Mouse (Mus musculus) ovary, postnatal 36 days (tissue): Measurements from ENCODE around the gene A930033H14Rik.

Experiments used
- DNase-seq: peaks from one replicate; pipeline ENCODE4 v3.0.0; 2022; ENCODE audit warnings: low spot score, mixed read lengths

Gene A930033H14Rik

GRCm38 (mm10) chr10:69237185-69237584, 24.3 kb upstream of the A930033H14Rik start:
- DNase-seq = no peak

DNA sequence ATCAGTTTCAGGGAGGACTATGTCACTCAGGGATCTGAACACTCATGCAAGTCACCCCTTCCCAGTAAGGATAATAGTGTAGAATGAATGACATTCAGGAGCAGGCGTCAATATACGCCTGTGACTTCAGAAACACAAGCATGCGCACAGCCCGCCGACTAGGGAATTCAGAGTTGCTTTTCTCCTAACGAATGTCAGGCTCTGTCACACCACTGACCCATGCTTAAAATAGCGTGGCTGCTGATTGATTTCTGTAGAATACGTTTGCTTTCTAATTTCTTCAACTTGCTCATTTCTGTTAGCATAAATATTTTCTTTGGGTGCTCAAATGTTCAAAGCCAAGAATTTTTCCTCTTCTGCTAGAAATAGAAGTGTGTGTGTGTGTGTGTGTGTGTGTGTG, 13.1 kb upstream of the A930033H14Rik start:
- DNase-seq = no peak

DNA sequence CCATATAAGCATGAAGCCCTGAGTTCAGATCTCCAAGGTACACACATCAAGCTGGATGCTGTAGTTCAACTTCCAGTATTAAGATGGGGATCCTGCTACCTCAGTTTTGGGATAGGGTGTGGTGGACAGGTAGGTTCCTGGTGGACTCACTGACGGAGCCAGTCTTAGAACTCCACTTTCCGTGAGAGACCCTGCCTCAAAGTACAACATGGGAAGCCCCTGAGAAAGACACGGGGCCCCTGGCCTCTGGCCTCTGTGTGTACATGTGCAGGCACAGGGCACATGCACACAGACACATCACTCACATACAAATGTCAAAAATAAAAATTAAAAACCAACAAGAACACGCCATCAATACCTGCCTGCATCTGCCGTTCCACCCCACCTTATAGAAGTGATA, 12.6 kb upstream of the A930033H14Rik start:
- DNase-seq = no peak

DNA sequence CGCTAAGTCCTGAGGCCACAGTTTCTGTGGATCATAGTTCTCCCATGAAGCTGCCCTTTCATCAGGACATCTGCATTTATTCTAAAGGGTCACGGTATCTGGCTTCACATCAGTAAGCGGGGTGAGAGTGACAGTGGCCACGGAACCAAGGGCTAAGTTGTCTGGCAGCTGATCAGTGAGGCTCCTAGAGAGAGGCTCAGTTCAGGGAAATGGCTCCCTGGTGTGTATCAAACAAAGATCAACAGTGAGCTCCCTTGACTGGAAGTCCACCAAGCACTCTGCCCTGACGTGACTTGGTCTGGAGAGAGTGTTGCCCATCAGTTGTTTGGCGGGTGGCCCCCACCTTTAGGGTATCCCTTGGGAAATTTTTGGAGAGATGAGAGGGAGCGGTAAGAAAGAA, 11.4 kb upstream of the A930033H14Rik start:
- DNase-seq = no peak

DNA sequence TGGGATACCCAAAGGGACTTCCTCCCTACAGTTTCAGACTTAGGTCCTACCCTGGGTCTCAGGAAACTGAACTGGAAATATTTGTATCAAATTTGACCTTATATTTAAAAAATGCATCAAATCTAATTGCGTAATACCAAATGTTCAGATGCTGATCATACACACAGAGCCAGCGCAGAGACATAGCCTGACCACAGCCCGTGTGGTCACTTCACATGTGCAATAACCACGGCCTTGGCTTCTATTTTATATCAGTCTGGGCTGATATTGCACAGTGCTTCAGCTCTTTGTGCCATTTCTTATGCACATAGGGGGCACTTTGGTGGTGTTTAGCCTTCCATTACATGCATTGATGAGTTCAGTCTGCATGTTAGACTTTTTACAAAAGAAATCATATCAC, 10.3 kb upstream of the A930033H14Rik start:
- DNase-seq = no peak

- no peak for DNase-seq
Observed at GRCm38 (mm10) chr10:69221955-69222354, 9.1 kb upstream of the A930033H14Rik start.

DNA sequence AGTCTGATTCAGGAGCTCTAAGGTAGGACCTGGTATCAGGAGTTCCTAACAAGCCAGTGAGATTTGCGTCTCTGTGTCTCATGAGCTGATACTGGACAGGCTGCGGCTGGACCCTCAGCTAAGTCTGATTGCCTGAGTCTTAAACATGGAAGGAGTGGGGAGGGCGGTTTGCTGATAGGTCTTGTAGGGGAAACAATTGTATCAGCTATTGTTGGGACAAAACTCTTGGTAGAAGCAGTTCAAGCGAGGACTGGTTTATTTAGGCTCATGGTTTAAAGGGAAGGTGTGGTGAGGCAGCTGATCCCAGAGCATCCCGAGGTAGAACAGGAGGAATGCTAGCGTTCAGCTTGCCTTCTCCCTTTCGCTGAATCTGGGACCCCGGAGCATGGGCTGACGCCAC, 8.2 kb upstream of the A930033H14Rik start:
- no peak for DNase-seq

DNA sequence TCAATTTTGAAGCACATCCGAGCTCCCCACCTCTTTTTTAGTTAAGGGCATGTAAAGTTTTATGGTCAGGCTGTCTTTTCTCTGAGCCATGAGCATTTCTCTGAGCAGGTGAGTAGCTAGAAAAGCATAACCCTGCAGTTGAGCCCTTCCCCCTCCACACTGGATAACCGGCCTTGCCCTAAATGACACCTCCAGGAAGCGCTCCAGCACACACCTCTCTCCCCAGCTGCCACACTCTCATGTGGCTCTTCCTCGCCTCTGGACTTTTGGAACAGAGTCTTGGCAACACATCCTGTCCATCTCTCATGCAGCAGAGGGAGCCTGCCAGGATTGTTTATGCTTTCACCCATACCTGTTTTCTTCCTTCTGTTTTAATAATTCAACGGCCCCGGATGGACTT, 7.4 kb upstream of the A930033H14Rik start:
- DNase-seq = no peak

DNA sequence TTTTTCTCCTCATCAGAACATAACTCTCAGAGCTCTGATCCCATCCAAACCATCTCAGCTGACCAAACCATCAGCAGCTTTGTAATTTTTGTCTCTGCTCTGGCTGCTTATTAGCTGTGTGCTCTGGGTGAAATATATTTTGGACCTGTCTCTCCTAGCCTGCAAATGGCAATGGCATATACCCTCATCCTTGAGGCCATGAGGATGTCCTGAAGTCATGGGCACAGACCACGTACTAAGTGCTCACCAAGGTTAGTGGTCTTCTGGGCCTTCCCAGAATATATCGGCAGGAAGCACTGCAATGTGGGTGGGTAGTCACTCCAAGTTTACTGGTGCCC, 6.4 kb upstream of the A930033H14Rik start:
- no peak for DNase-seq

GRCm38 (mm10) chr10:69218458-69219288, 5.8 kb upstream of the A930033H14Rik start:
- DNase-seq = peak; percentile 24

DNA sequence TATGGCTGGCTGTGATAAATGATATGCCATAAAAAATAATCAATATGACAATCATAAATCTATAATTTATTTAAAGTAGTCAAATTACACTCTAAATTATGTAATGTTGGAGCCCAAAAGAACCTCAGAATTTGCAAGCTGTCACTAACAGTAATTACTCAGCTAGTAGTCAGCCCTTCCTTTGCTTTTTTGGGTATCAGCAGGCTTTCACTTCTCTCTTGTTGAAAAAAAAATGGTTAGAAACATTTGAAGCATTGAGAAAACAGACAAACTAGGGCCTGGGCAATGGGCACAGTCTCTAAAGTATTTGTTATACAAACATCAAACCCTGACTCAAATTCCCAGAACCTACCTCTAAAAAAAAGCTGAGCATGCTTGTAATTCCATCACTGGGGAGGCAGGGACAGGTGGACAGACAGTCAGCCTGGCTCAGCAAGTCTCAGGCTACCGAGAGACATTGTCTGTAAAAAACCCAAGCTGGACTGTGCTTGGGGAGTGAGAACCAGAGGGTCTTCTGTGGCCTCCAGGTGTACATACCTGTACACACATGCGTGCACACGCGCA, 4.3 kb upstream of the A930033H14Rik start:
- DNase-seq = no peak

DNA sequence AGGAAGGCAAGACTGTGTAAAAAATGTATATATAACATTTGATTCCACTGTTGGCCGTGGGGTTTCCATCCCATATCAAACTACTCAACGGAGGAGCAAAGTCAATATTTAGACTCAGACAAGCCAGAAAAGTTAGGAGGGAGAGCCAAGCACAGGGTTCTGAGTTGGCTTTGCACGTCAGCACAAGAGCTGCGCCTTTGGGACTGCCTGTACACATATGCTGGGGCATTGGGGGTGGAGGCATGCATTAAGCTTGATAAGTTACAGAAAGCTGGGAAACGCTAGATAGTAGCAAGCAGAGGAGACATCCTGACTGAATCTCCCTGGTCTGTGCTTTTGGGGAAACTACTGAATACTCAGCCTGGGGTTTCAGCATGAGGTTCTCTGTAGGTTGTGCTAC, 1.1 kb upstream of the A930033H14Rik start:
- DNase-seq = no peak

DNA sequence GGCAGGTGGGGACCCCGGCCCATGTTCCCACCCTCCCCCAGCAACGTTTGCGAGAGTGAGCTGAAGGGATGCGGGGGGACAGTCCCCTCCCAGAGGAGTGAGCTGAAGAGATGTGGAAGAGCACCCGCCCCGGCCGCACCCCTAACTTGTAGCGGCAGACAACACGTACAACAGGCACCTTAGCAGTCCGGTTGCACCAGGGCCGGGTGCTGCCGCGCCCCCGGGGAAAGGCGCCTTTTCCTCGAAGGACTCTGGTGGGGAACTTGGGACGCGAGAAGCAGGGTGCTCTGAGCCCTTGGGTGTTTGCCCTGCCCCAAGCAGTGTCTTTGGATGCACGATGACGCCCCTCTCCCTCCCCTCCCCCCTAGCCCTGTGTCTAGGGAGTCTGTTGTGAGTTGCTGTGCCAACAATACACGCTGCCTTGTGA, 566 bp upstream of the A930033H14Rik start:
- no peak for DNase-seq

GRCm38 (mm10) chr10:69211976-69212375, 922 bp downstream of the A930033H14Rik start:
- DNase-seq = peak; percentile 39

DNA sequence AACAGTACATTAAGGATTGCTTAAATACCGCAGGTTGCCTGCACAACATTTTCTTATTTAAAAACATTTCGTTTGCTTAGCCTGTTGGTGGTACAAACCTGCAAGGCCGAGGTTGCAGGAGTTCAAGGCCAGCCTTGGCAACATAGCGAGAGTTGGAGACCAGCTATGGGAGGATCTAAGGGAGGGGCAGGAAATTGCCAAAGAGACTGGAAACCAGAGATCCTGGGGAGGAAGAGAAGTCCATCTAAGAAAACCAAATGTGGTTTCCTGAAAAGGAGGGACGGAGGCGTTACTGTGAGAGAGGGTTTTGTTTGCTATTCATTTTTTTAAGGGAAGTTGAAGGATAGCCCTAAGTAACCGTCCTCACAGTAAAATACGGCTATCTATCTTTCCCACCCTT, 1.3 kb downstream of the A930033H14Rik start:
- DNase-seq = peak; percentile 57

GRCm38 (mm10) chr10:69210659-69211058, 2.2 kb downstream of the A930033H14Rik start:
- no peak for DNase-seq

- no peak for DNase-seq
Observed at GRCm38 (mm10) chr10:69210006-69210405, 2.9 kb downstream of the A930033H14Rik start.

DNA sequence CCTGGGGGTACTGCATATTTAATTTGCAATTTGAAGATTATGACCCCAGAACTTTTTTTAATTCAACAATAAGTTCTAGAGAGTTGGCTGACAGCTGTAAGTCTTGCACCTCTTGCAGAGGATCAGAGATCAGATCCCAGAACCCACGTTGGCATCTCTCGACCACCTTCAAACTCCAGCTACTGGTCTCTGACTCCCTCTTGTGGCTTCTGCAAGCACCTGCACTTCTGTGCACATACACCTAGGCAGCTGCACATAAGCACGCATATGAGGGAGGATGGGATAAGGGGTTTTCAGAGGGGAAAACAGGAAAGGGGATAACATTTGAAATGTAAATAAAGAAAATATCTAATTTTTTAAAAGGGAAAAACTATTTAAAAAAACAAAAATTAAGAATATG, 4.2 kb downstream of the A930033H14Rik start:
- DNase-seq = no peak

DNA sequence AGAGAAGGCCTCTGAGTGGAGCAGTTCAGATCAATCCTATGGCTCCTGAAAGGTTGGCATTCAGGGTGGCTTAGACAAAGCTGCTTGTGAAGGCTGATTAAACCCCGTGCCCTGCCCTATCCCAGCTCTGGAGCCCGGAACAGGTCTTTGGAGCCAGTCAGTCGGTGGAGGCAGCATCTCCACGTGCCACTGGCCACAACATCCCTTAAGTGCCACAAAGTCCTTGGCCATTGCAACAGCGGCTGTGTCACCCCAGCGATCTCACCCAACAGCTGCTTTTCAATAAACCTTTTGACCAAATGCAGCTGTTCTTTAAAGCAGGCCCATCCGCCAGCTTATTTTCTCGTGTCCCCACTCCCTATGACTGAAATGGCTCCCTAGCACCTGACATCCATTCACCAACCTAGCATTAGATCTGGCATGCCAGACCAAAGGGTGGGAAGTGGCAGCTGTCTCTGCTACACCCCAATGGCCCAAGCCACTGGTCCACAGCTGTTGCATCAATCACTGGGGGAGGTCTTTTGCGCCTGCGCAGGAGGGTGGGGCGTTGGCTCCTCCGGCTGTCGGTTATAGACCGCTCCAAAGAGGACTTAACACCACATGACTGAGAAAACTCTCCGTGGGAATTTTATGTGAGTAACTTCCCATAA, 4.8 kb downstream of the A930033H14Rik start:
- no peak for DNase-seq

DNA sequence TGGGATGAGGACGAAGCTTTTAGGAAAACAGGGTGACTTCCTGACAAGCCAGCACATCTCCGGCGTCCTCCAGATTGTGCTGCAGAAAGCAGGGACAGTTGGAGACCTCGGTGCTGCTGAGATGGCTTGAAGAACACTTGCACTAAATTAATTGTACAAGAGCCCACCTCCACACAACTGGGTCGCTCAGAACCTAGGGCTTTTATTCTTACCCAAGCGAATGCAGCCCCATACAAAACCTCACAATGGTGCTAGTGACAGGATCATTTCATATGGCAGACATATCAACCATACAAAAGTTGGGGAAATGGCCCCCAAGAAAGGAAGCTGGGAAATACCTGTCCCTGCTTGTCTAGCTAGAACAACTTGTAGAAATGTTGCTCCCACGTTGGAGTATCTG, 5.4 kb downstream of the A930033H14Rik start:
- no peak for DNase-seq

DNA sequence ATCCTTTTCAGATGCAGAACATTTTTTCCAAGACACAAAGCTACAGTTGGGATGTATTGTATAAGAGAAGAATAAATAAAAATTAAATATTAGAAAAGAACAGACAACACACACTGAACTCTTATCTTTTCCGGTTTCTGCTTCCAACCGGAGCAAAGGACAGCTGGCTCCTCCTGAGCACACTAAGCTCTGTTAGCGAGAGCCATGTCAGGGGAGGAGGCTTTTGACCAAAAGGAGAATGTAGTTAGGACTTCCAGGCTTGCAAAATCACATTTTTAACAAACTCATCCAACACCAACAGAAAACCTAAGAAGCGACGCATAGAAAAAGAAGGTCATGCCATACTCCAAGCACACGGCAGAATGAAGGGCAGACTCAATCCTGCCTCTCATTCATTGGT, 6.8 kb downstream of the A930033H14Rik start:
- no peak for DNase-seq

GRCm38 (mm10) chr10:69204677-69205400, 8.1 kb downstream of the A930033H14Rik start:
- no peak for DNase-seq

DNA sequence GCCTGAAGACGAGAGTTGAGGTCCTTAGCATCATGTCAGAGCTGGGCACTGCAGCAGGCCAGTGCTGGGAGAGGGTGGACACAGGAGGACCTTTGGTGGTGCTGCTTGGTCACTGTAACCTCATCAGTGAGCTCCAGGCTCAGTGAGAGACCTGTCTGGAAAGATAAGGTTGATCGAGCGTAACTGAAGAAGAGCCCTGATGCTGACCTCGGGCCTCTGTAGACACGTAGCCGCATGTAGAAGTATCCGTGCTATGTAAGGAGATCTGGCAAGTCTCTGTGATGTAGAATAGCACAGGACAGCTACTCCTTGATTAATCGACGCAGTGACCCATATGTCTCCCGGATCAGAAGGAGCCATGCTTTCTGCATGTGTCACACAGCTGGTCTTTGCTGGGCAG, 19.2 kb downstream of the A930033H14Rik start:
- no peak for DNase-seq
